Mouse (Mus musculus) adipose tissue, adult 10 weeks (tissue): ENCODE measurements around the gene Mrpl39. TPM values are rescaled to one million over a fixed set of nuclear protein-coding genes. Genes with fewer than 3 reads are reported as not detected.

ENCODE experiments used
- polyA plus RNA-seq: library from polyadenylated mRNA; stranded (reverse); fragments of 350-450 nt; fragmentation: Illumina TruSeq; extraction: RNeasy Lipid Tissue Mini Kit (QIAGEN cat#74804); gene quantifications from one replicate; pipeline ENCODE4 v1.2.3, GENCODE M21; 2014; ENCODE audit warnings: low read depth, low replicate concordance

Gene Mrpl39
- polyA plus RNA-seq = 20.9 TPM

GRCm38 (mm10) chr16:84735166-84736105, at the start of gene Mrpl39:
Gene Mrpl39 (minus strand): TSS chr16:84735742.

GRCm38 (mm10) chr16:84774003-84774703, 38.6 kb upstream of the Mrpl39 start, which contains the start of gene Jam2:
Gene Jam2 (plus strand): TSS chr16:84774123.

Other genes starting within 250 kb of the Mrpl39 start
- not detected for gene A730009L09Rik, start 220.6 kb downstream of the Mrpl39 start, polyA plus RNA-seq
- gene Jam2, start 38.4 kb upstream of the Mrpl39 start, polyA plus RNA-seq = 24.8 TPM
- gene Gabpa, start 99.2 kb upstream of the Mrpl39 start, polyA plus RNA-seq = 18.1 TPM
- 332 TPM for gene Atp5j, start 99.9 kb upstream of the Mrpl39 start, polyA plus RNA-seq